Mouse (Mus musculus) ovary, postnatal 10 days (tissue): ENCODE measurements around the gene Prr29.
"Not testable (repeated sequence)": the region's sequence is repeated elsewhere in the genome, so short reads cannot be mapped to it uniquely, and the experiment has no call there.

Experiments
- DNase-seq: peaks from one replicate; pipeline ENCODE4 v3.0.0; 2022; ENCODE audit warnings: low spot score

Prr29 gene

GRCm38 (mm10) chr11:106355382-106356128 lies 9.7 kb upstream of the Prr29 start:
- no peak for DNase-seq

- DNase-seq: no peak
Observed at GRCm38 (mm10) chr11:106359350-106359749, 5.9 kb upstream of the Prr29 start.

DNA sequence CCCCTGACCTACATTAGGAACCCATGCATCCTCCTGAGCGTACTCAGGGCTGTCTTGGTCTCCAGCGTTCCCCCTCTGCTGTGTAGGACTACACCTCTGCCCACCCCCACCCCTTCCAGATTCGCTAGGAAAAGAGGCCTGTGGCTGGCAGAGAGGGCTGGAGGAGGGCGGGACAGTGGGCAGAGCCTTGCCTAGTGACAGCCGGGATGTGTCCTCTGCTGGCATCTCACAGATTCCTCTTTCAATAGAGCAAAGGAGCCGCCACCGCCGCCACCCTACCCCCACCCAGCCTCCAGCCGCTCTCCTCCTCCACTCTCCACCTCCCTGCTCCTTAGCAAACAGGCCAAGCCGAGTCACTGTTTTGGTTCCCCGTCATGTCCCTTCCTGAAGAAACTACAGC lies 560 bp upstream of the Prr29 start:
- no peak for DNase-seq

- peak; percentile 71 for DNase-seq
Observed at GRCm38 (mm10) chr11:106366316-106366715, 1.0 kb downstream of the Prr29 start.

DNA sequence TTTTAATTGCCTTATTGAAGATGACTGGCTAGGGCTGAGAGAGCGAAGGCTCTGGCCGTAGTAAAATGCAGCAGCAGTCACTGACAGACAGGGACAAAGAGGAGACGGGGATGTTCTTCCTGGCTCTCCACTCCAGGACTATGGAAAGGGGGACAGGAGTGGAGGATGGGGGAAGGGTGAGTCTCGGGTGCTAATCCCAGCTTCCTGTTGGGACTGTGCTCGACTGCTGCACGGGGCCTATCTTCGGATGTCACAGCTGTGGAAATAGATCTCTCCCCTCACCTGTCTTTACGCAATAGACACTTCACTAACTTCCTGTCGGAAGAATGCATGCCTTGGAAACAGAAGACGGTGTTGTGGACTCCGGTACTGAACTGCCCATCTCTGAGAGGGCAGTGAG lies 8.7 kb downstream of the Prr29 start:
- DNase-seq: no peak

DNA sequence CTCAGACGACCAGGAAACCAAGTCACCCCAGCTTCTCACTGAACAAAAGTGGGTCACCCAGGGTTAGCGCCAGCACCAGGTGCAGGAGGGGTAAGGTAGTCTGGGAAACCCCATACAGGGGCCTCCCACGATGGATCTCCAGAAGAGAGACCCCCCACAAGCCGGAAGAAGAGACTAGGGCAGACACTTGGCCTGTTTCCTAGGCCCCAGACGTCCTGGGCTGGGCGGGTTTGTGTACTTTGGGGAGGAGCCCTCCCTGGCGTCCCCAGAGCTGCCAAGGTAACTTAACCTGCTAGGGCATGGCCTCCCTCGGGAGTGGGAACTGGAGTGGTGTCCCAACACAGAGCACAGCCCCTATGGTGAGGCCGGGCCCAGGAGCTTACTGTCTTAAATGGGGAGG lies 9.3 kb downstream of the Prr29 start:
- no peak for DNase-seq

DNA sequence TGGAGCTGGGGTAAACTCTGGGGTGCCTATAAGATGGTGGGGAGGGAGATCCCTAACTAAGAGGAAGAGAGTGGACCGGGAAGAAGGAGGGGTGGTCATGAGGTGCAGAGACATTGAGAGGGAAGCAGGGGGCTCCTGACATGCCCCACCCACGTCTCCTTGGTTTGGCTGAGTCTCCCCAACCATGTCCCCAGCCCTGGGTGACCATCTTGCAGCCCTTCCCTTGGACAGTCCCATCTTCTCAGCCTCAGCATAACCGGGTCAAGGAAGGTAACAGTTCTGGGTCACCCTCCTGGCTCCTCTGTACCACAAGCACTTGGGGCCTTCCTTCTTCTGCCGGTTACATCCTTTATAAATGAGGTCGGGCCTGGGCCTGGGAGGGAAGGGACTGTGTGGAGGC lies 9.7 kb downstream of the Prr29 start:
- DNase-seq: no peak

DNA sequence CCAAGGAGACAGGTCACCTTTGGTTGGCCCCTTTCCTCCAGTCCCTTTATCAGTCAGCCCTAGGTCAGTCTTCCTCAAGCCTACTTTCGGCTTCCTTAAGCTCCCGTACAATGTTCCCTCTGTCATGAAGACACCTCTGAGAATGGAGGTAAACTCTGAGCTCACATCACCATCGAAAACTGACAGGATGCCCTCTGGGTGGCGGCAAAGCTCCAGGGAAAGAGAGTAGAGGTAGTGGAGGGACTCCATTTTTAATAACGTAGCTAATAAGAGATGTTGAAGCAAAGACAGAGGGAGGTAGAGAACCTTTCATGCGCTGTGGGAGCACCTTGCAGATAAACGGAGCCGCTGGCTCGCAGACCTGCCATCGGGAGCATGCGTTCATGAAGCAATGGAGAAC lies 15.7 kb downstream of the Prr29 start:
- no peak for DNase-seq

DNA sequence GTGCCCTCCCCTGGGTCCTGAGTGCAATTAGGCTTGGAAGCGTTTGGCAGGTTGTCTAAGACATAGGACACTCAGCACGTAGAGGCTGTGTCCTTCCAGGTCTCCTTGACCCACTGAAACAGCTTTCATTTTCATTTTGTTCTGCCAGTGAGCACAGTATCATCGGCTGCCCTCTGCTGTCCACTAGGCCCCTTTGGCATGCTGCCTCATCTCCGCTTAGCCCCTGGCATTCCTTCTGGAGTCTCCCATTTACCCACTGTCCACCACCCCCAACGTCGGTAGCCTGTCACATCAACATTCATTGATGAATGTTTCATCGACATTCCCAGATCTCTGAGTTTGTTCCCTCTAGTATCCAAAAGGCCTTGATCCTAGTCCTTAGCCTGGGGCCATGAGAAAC lies 16.6 kb downstream of the Prr29 start:
- DNase-seq: no peak

DNA sequence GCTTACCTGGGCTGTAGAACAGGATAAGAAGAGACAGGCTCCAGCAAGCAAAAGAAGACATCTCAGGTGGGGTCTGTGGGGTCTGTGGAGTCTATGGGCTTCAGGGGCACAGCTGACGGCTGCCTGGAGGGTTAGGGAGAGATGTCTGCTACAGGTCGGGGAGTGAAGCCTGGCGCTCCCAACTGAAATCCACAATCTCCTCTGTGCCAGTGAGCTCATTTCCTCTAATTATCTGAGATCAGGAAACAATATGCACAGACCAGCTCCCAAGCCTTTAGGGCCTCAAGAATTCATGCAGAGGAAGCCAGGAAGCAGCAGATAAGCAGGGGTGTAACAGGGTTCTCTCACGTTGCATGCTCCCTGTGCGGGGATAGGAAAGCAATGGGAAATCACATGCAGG lies 17.2 kb downstream of the Prr29 start:
- DNase-seq: no peak

GRCm38 (mm10) chr11:106383051-106383790 lies 17.9 kb downstream of the Prr29 start:
- DNase-seq: no peak

DNA sequence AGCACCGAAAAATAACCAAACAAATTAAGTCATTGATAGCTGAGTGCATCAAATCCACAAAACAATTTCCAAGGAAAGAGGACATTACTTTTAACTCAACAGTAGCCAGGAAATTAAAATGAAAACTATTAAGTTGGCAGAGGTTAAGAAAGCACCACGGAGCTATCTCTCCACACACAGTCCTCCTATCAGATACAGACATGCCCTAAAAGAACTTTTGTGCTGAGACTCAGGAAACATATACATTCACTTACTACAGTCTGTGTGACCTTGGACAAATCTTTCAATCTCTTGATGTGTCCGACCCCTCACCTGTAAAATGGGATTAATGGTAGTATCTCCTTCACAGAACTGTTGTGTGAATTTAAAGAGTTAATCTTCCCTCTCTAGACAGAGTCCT lies 21.1 kb downstream of the Prr29 start:
- no peak for DNase-seq

GRCm38 (mm10) chr11:106387020-106387419 lies 21.7 kb downstream of the Prr29 start:
- DNase-seq: no peak

- no peak for DNase-seq
Observed at GRCm38 (mm10) chr11:106387791-106388216, 22.5 kb downstream of the Prr29 start, which contains the start of gene Icam2. TSS of gene Icam2 (minus strand) at chr11:106388075.

- DNase-seq: no peak
Observed at GRCm38 (mm10) chr11:106389611-106390010, 24.3 kb downstream of the Prr29 start.

GRCm38 (mm10) chr11:106390757-106391156 lies 25.5 kb downstream of the Prr29 start:
- DNase-seq: no peak

- no peak for DNase-seq
Observed at GRCm38 (mm10) chr11:106391546-106392188, 26.4 kb downstream of the Prr29 start.

DNA sequence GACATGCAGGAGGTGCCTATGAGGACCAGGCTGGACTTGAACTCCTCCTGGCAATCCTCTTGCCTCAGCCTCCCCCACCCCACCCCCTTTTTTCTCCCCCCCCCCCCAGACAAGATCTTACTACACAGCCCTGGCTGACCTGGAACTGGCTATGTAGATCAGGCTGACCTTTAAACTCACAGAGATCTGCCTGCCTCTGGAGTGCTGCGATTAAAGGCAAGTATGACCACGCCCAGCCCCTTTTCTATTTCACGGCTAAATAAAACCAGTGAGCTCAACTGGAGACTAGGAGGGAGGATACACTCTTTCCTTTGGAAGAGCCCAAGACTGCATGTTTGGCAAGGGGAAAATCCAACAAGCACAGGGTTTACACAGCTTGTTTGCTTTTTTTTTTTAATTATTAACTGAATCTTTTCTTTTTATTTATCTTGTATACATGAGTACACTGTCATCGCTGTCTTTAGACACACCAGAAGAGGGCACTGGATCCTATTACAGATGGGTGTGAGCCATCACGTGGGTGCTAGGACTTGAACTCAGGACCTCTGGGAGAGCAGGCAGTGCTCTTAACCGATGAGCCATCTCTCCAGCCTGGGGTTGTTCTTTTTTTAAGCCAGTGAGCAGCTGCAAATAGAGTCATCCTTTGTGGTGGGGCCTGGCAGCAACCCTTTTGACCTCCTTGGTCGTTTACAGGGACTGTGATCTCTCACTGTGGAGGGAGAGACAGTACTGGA lies 27.5 kb downstream of the Prr29 start:
- no peak for DNase-seq

GRCm38 (mm10) chr11:106393331-106393616 lies 28.0 kb downstream of the Prr29 start:
- DNase-seq: no peak

GRCm38 (mm10) chr11:106394055-106394454 lies 28.8 kb downstream of the Prr29 start:
- not testable (repeated sequence) for DNase-seq

DNA sequence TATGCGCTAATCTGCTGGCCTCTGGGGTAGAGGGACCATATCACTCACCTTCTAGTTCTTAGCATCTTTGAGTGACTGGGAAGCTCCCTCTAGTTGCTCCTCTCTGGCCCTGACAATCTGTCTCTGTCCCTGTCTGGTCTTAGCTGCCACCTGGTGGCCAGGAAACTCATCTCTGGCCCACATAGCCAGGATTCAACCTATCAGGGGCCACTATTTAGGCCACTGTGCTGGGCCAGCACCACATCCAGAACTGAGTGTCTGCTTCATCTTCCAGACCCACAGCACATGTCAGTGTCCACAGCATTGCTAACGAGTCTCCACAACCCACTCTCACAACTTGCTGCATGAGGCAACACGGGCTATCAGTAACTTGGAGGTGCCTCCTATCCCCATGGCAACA lies 32.4 kb downstream of the Prr29 start:
- no peak for DNase-seq

GRCm38 (mm10) chr11:106398481-106398880 lies 33.2 kb downstream of the Prr29 start:
- no peak for DNase-seq

GRCm38 (mm10) chr11:106410011-106410410 lies 44.7 kb downstream of the Prr29 start:
- DNase-seq: no peak
